Mouse (Mus musculus): Measurements from ENCODE around the gene Kcnn3.

The Kcnn3 gene

DNA sequence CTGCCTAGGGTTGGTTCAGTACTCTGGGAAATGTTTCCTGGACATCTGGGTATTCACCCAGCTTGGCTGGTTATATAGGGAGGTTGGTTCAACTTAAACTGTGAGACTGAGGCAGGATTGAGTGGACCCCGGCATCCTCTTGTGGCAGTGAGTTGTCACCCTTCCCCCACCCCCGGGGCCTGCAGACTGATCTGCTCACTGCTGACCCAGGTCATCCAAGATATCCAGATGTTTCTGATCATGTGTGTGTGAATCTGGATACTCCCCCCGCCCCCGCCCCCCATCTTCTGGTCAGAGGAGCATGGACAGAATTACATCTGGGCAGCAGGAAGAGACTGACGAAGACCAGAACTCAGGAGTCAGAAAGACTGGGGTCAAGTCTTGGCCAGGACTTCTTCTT lies 45.4 kb downstream of the Kcnn3 start:
- DNase-seq (ENCODE audit: low spot score in 2 of 2), result no peak

DNA sequence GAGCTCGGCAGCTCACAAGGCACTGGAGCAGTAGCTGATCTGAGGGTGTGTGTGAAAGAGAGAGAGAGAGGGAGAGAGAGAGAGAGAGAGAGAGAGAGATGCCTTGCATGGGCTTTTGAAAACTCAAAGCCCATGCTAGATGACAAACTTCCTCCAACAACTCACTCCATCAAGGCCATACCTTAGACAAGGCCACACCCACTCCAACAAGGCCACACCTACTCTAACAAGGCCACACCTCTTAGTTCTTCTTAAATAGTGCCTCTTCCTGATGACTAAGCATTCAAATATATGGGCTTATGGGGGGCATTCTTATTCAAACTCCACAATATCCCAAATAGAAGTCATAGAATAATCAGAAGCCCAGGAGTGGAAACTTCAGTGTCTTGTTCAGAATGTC lies 49.1 kb downstream of the Kcnn3 start:
- no peak for DNase-seq (ENCODE audit: low spot score in 2 of 2)

DNA sequence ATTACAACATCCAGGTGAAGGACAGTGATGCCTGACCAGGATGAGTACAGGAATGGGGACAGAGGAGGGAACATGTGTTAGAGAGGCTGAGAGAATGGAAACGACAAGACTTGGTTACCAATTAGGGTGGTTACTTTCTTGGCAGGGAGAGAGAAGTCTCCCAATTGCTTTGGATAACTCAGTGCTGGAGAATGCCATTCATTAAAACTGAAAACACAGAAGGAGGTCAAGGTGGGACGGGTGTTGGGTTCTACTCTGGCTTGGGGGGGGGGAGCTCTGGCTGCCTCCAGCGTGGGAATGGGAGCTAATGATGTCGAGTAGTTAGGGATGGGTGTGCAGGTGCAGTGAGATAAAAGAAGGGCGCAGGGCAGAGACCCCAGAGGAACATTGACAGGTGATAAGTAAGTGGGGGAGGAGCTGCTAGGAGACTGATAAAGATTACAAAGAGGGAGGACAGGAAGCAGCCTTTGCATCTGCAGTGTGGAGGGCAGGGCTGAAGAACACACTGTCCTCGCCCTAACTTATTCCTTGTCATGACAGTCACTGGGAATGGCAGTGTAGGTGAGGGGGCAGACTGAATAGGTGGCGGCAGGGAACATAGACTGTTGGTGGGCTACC lies 49.9 kb downstream of the Kcnn3 start:
- no peak for DNase-seq (ENCODE audit: low spot score in 2 of 2)

DNA sequence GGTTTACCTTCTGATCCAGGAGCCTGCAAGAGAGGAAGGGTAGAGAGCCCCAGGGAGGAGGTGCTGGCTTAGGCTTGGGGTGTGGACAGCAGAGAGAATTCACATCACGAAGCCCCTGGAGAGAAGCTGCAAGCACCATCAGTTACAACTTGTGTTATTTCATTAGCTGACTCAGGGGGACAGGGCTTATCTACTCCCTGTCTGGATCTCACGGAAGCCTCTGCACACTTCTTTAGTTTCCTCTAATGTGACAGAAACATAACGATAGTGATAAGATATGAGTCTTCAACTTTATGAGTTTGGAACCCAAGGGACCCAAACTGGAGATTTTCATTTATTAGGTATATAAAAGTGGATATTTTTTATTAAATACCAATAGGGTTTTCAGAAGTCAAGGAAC lies 50.4 kb downstream of the Kcnn3 start:
- DNase-seq (ENCODE audit: low spot score in 2 of 2), result no peak

DNA sequence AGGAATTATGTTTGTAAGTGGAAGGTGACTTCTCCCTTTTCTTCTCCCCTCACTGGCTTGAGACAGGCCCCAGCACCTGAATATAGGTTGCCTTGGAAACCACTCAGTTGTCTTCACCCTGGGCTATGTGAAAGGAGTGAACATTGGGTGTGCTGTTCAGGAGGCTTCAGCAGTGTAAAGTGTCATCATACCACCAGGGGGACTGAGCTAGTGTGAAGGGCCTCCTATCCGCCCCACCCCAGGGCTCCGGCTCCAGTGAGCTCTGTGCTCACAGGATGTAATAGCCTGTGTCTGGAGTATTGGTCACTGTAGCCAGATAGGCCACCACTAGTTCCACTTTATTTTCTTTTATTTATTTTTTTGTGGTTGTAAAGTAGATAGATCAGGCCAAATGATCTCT lies 54.3 kb downstream of the Kcnn3 start:
- DNase-seq (ENCODE audit: low spot score in 2 of 2), result peak; percentile 11 to 40

DNA sequence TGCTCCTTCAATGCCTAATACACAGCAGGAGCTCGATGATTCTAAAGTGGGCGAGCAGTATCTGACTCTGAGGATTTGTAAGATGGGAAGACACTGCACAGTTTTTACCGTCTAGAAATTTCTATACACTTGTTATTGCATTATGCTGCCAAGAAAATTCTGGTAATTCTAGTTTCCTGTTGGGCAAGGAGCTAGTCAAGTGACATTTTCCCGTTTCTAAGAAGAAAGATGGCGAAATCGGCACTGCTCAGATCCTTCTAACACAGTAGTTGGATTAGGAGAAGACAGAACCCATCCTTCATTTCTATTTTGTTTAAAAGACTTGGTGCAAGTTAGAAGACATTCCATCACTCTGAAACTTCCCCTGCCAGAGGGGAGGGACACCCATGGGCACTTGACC lies 56.4 kb downstream of the Kcnn3 start:
- no peak for DNase-seq (ENCODE audit: low spot score in 2 of 2)

DNA sequence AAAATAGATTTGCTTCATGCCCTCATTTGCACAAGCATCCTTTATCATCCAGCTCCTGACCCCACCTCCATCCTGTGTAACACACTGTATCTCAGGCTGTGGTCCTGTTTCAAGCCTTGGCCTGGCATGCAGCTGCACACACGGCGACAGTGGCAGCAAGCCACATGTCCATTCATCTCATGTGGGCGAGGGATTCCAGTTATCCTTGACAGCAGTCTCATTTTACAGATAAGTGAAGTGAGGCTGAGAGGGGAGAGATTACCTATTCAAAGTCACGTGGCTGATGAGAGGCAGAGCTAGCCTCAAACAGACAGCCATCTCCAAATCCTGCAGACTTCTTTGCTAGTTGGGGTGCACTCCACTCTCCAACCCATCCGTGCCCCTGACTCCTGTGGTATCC lies 57.2 kb downstream of the Kcnn3 start:
- DNase-seq (ENCODE audit: low spot score in 2 of 2), result no peak

DNA sequence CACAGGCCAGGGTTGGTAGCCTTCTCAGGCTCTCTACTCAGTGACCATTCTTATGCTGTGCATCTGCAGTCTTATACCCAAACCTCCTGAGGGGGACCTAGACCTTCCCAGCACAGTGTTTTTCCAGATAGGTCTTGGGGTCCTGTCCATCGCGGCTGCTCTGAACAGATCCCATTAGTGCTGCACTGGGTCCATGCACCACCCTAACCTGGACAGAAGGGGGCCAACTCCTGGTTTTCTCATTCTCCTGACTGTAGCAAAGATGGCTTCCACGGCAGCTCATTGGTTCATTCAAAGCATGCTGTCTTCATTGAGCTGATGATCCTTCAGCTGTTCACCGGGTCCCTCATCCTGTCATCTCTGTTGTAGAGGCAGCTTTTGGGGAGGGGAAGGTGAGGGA lies 58.1 kb downstream of the Kcnn3 start:
- DNase-seq (ENCODE audit: low spot score in 2 of 2), result peak in 1 of 2 experiments; percentile 9

DNA sequence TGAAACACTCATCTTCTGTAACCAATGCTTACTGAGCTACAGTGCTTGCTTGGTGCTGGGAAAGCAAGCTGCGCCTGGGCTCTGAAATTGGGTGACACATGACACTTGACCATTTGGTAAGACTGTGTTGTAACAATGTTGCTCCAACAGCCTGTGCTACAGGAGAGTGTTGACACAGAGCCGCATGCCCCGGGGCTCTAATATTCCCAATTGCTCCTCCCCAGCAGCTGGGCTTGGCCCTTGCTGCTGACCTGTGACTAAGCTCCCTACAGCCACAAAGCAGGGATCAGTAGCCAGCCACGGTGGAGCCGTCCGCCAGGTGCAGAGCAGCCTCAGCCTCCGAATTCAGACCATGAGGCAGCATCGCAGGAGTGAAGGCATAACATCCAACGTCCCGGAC lies 58.8 kb downstream of the Kcnn3 start:
- DNase-seq (ENCODE audit: low spot score in 2 of 2), result no peak

DNA sequence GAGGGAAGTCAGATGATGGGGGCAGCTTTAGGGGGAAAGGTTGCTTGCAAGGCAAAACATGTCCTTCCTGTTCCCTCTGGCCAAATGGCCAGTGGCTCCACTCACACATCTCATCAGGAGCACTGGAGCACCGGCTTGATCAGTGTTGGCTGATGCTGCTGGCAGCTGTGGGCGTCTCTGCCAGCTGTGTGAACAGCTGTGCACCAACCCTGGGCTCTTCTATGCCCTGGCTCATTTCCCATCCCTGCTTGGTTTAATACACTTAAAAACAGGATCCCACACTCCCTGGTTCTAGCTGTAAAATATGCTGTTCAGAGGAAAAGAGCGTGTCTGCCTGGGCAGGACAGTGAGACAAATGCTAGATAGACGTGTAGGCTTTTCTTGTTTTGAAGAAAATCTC lies 64.3 kb downstream of the Kcnn3 start:
- no peak for DNase-seq (ENCODE audit: low spot score in 2 of 2)

DNA sequence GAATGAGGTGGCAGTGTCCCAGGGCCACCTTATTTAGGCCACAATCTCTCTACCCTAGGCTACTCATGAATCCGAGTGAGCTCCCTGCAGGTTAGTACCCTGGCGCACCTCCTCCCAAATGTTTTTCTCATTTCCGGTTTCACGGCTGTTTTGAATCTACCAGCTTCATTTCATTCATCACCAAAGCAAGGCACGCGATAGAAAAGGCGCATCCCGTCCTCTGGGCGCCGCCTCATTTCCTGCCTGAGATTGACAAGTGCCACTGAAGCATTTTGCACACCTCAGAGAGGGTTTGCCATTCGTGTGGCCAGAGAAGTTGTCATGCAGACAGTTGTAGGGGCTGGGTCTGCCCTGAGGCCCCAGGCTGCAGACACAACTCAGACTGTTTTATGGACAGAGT lies 68.5 kb downstream of the Kcnn3 start:
- DNase-seq (ENCODE audit: low spot score in 2 of 2), result peak; percentile 49 to 50

DNA sequence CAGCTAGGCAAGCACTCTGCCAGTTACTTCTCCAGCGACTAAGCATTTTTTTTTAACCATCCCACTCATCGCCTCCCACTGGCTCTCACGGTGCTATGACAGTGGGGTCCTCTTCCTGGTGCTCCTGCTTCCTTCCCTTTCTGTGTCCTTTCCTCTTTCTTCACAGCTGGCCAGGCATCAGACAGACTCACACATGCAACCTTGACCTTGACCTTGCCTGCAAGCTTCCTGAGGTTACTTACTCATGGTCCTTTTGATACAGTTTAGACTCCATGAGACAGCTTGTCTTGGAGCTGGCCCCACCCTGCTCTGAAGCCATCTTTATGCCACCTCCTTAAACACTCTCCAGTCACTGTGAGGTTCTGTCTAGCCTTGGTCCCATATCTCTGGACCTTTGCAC lies 69.4 kb downstream of the Kcnn3 start:
- no peak for DNase-seq (ENCODE audit: low spot score in 2 of 2)

DNA sequence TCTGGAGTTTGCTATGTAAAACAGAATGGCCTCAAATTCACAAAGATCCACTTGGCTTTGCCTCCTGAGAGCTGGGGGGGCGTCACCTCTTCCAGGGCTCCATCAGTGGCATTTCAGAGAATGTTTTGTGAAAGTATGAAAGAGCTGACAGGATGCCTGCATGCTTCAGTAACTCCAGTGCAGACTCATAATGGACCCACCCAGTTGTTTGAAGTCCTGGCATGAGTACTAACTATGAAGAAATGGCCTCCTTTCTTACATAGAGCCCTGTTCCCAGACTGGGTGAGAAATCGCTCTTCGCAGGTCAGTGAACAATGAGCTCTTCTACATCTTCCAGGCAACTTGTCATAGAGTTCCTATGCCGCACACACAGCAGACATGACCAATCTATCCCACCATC lies 70.4 kb downstream of the Kcnn3 start:
- no peak for DNase-seq (ENCODE audit: low spot score in 2 of 2)

DNA sequence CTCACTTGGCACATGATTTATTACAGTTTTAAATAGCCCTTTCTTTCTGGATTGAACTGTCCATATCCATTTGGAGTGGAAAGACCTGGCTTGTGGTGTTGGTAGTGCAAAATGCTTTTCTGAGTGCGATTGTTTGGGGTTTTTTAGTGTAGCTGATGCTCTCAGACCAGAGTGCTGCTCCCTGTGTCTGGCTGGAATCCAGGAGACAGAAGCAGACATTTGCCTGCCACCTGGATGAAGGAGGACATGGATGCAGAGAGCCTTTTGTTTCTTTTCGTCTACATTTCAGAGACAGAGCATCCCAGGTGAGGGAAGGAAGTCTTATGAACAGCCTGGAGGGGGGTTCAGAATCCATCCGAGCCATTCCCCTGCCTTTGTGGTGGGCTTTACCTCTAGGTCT lies 71.5 kb downstream of the Kcnn3 start:
- no peak for DNase-seq (ENCODE audit: low spot score in 2 of 2)

DNA sequence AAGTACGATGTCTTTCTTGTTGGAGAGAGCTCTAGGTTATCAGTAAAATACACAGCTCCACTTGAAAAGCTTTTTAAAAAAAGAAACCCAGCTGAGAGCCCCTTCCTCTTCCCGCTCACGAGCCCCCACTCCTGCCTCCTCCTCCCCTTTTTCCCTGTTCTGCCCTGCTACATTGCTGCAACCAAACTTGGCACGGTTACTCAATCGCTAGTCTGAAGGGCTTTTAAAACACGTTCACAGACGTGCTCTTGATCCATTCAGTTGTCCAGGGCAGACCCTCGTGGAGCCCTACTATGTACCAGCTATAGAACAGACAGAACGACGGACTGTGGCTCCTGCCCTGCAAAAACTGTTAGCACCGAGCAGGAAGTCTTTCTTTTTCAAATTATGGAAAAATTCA lies 72.8 kb downstream of the Kcnn3 start:
- no peak for DNase-seq (ENCODE audit: low spot score in 2 of 2)

DNA sequence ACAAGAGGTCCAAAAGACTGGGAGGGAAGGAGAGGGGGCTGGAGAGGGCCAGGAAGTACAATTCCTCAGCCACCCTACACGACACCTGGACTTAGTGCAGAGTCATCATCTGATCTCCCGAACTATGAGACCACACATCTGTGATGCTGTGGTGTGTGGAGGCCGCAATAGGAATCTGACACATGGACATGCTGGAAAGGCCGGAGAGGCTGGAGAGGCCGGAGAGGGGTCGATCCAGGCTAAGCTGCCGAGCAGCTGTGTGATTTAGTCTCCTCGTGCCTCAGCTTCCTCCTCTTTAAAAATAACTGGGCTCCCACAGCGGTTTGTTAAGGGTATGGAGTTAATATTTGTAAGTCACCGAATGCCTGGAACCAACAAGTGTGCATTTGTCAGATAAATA lies 73.6 kb downstream of the Kcnn3 start:
- DNase-seq (ENCODE audit: low spot score in 2 of 2), result no peak

DNA sequence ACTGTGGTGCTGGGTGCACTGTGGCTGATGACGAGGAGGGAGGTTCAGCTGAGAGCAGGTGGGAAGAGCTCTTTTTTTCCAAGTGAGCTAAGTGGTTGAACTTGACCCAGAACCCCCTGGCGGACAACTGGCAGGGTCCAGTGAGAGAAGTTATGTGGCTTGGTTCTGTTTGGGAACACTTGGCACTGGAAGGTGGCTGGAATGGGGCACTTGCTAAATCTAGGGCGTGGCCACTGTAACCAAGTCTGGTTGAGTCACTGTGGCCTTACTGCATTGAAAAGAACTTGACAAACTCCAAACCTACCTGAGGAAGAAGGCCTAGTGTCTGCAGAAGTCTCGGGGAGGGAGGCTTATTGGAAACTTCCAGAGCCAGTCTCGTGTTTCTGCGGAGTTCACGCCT lies 78.4 kb downstream of the Kcnn3 start:
- DNase-seq (ENCODE audit: low spot score in 2 of 2), result no peak

DNA sequence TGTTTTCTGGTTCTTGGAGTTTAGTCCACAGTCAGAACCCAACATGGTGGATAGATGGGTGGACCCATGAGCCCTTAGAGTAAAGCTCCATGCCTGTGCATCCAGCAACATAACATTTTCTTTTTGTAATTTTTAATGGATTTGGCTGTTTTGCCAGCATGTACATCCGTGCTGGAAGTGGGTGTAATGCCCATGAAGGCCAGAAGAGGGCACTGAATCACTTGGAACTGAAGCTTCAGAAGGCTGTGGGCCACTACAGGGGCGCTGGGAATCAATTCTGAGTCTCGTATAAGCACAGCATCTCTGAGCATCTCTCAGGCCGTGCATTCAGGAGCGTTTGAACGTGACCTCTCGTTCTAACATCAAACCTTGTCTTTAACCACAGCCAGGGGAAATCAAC lies 79.0 kb downstream of the Kcnn3 start:
- no peak for DNase-seq (ENCODE audit: low spot score in 2 of 2)

DNA sequence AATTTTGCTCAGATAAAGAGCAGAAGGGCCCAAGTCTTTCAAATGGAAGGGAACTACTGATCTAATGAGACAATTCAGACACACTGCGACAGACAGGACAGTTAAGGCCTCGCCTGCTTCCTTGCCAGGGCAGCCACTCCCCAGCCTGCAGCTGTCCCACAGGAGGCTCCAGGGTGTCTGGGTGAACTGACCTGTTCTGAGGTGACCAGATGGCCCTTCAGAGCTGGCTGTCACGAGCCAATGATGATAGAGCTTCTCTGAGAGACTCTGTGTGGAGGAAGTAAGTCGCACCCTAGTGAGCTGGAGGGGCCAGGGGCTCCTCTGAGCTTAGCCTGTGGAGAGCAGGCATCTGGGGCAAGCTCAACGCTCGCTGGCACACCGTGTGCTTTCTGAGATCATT lies 81.1 kb downstream of the Kcnn3 start:
- DNase-seq (ENCODE audit: low spot score in 2 of 2), result no peak

DNA sequence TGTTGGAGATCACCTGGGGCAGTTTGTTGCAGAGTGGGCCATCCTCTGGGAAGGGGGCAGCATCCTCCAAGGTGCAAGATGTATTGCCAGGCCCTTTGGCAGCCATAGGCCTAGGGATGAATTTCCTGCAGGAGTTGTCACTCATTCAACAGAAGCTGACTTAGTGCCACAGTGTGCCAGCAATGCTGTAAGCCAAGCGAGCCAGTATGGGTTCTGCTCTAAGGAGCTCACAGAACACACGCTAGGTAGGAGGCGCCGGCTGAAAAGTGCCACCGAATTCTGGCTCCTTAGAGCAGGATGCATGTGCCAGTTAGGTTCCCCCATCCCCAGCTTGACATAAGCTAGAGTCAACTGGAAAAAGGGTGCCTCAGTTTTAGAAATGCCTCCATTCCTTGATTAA lies 83.3 kb downstream of the Kcnn3 start:
- no peak for DNase-seq (ENCODE audit: low spot score in 2 of 2)

DNA sequence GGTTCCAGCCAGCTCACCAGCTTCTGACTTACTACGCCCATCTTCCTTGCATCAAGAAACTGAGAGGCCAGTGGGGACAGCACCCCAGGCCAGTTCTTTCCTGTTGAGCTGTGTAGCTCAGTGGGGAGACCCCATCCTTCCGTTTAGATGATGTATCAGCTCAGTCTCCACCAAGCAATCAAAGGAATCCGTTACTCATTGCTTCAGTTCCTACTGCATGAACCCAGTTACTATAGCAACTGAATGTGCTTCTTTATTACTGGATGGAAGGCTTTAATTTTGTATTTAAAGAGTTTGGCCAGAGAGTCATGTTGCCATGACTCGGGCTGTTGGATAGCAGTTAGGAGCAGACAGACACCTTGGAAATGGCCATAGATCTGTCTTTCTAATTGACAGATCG lies 85.3 kb downstream of the Kcnn3 start:
- no peak for DNase-seq (ENCODE audit: low spot score in 2 of 2)

DNA sequence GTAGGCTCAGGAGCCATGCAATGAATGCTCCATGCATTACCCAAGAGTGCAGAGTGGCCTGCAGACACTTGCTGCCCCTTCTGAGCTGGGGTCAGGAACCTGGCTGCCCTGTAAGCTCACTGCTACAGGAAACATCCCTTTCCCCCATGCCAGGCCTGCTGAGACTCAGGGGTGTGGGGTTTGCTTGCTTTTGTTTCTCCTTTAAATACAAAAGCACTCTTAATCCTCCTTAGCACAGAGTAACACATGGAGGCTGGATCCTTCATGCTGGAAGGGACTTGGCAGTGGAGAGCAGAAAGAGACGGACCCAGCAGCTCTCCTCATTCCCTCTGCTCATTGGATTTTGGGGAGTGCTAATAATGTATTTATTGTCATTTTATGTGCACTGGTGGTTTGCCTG lies 87.4 kb downstream of the Kcnn3 start:
- no peak for DNase-seq (ENCODE audit: low spot score in 2 of 2)

DNA sequence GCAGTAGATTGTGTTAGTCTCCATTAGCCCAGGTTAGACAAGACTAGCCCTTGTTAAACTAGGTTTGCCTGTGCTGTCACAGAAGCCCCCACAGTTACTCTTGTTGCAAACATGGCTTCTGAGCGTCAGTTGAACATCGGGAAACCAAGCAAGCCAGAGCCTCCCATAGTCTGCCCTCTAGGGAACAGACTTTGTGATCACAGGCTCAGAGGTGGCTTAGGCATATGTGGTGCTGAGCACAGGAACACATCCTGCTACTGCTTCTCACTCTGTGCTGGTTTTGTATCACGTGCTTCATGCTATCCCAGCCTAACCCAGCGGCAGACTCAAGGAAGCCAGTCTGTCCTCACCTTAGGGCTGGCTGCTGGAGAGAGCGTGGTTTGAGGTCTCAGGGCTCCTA lies 92.1 kb downstream of the Kcnn3 start:
- peak; percentile 17 to 25 for DNase-seq (ENCODE audit: low spot score in 2 of 2)

All from thymus, postnatal 10 days (tissue).